Comparison of ENCODE assay signal across 13 mouse cellular contexts in the genomic region with DNA sequence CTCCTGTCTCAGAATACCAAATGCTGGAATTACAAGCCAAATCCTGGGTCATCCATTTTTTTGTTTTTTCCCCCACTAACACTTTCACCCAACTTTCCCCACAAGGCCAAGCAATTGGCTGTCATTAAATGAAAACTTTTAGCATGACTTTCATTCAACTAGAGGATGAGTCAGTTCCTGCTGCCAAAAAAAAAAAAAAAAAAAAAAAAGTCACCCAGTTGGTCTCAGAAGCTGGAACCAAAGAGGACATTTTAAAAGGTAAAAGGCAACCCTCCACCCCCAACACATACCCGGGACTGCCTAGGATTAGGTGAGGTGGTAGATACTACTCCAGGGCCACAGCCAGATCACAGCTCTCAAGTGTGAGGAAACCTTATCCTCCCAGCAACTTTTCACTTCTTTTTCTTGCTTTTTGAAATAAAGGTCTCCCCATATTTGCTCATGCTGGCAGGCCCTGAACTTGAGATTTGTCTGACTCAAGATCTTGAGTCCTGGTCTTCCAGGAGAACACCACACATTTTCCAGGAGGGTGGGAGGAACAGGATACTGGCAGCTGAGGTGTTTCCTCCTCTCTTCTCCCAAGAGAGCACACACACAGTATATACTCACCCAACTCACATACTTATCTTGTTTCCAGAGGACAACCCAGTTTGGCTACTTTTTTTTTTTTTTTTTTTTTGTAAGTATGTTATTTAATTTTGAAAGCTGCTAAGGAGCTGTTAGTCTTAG. TPM values are rescaled to one million over a fixed set of nuclear protein-coding genes. Genes with fewer than 3 reads are reported as not detected.
A peak's percentile ranks its signal among the peaks of the same experiment; 100 is the strongest.
DNase-seq lines count a peak whose midpoint lies in the region; ATAC-seq and TF ChIP-seq lines count a peak whose summit lies in the region.
"Had no signal": no experiment of that assay in that cellular context is flagged by ENCODE, and none has a peak within 500 bp of the region (broad histone marks: within the 10 kb centered on the region; RNA-seq: fewer than 3 reads in every experiment).

No protein-coding gene starts in this region.

- H3K4me2 ChIP-seq in limb, embryonic 13.5 days (replicated peaks): peak overlapping the region; percentile 89

- H3K36me3 ChIP-seq in erythroblast, embryonic 14.5 days (ENCODE audit: control insufficient read depth): peaks cover 62% of the 10 kb centered on the region
- peaks cover 13% of the 10 kb centered on the region for H3K36me3 ChIP-seq in limb, embryonic 13.5 days
- H3K36me3 ChIP-seq in limb, embryonic 10.5 days: peaks cover 30% of the 10 kb centered on the region
- H3K36me3 ChIP-seq in macrophage (ENCODE audit: inconsistent target): no peaks in the 10 kb centered on the region
- H3K36me3 ChIP-seq: embryonic facial prominence, embryonic 12.5 days; midbrain, embryonic 12.5 days had no signal

- peaks cover 88% of the 10 kb centered on the region for H3K79me2 ChIP-seq in macrophage (ENCODE audit: inconsistent target)

- H3K4me3 ChIP-seq in erythroblast, embryonic 14.5 days (replicated peaks): peak overlapping the region; percentile 28
- H3K4me3 ChIP-seq in limb, embryonic 13.5 days: no peak overlapping the region
- H3K4me3 ChIP-seq in limb, embryonic 10.5 days: no peak overlapping the region
- peak overlapping the region; percentile 80 for H3K4me3 ChIP-seq in embryonic fibroblast, embryonic 13.5 days (ENCODE audit: insufficient read depth, low read length)
- H3K4me3 ChIP-seq in macrophage (ENCODE audit: inconsistent target): no peak overlapping the region
- H3K4me3 ChIP-seq: embryonic facial prominence, embryonic 12.5 days; midbrain, embryonic 12.5 days had no signal

- no peak overlapping the region for H3K9ac ChIP-seq in limb, embryonic 13.5 days
- H3K9ac ChIP-seq: midbrain, embryonic 12.5 days had no signal

- H3K4me1 ChIP-seq in erythroblast, embryonic 14.5 days (ENCODE audit: control insufficient read depth): peaks cover 90% of the 10 kb centered on the region
- peaks cover 83% of the 10 kb centered on the region for H3K4me1 ChIP-seq in limb, embryonic 13.5 days
- peaks cover 71% of the 10 kb centered on the region for H3K4me1 ChIP-seq in limb, embryonic 10.5 days
- H3K4me1 ChIP-seq in embryonic fibroblast, embryonic 13.5 days (ENCODE audit: control insufficient read depth, insufficient read depth, low read length): peaks cover 26% of the 10 kb centered on the region

- H3K27me3 ChIP-seq in erythroblast, embryonic 14.5 days (ENCODE audit: control insufficient read depth): no peaks in the 10 kb centered on the region
- H3K27me3 ChIP-seq in limb, embryonic 13.5 days: no peaks in the 10 kb centered on the region
- no peaks in the 10 kb centered on the region for H3K27me3 ChIP-seq in limb, embryonic 10.5 days (ENCODE audit: low read depth, poor library complexity, severe bottlenecking)
- H3K27me3 ChIP-seq: embryonic facial prominence, embryonic 12.5 days; midbrain, embryonic 12.5 days had no signal

- ATAC-seq in erythroblast, adult 5-6 weeks (replicated peaks; ENCODE audit: low FRiP score, poor library complexity, severe bottlenecking): no peak
- no peak for ATAC-seq in limb, embryonic 13.5 days (ENCODE audit: low FRiP score, low read depth)
- ATAC-seq: inflammation-experienced regulatory T-cells, adult 6 months had no signal

- WGBS in limb, embryonic 13.5 days: 52% methylated on average over 1 of the region's 1 CpGs
- 68% methylated on average over 1 of the region's 1 CpGs for WGBS in limb, embryonic 10.5 days
- WGBS in macrophage (ENCODE audit: missing documents): 47% methylated on average over 1 of the region's 1 CpGs

- no peak for TF ChIP-seq CTCF in embryonic fibroblast, embryonic 13.5 days (IDR thresholded peaks at IDR 0.05; ENCODE audit: borderline replicate concordance, insufficient read depth, low read length)

- H3K27ac ChIP-seq in limb, embryonic 13.5 days: no peak overlapping the region
- H3K27ac ChIP-seq in limb, embryonic 10.5 days: no peak overlapping the region
- peak overlapping the region; percentile 93 for H3K27ac ChIP-seq in embryonic fibroblast, embryonic 13.5 days (ENCODE audit: insufficient read depth, low read length)
- peak overlapping the region; percentile 29 for H3K27ac ChIP-seq in macrophage
- H3K27ac ChIP-seq: embryonic facial prominence, embryonic 12.5 days; midbrain, embryonic 12.5 days had no signal

- TF ChIP-seq POLR2A in embryonic fibroblast, embryonic 13.5 days (IDR thresholded peaks at IDR 0.05; ENCODE audit: low read depth, low read length): no peak

- no peak for DNase-seq in limb, embryonic 10.5 days (ENCODE audit: low spot score)
- no peak for DNase-seq in gastrocnemius, postnatal 4 days (ENCODE audit: low spot score in 2 of 2)
- no peak for DNase-seq in urinary bladder, postnatal 10 days (ENCODE audit: low spot score)
- DNase-seq: B cell, adult 2 months; cerebellum, adult 11 months had no signal

- no peaks in the 10 kb centered on the region for H3K9me3 ChIP-seq in erythroblast, embryonic 14.5 days (ENCODE audit: control insufficient read depth, low read length)
- H3K9me3 ChIP-seq in limb, embryonic 13.5 days: no peaks in the 10 kb centered on the region
- no peaks in the 10 kb centered on the region for H3K9me3 ChIP-seq in limb, embryonic 10.5 days (replicated peaks)
- H3K9me3 ChIP-seq: embryonic facial prominence, embryonic 12.5 days; midbrain, embryonic 12.5 days had no signal

RNA-seq across cellular contexts. Expression of a gene that starts 4.0 kb away (rescaled TPM):
- 86.9 and 109 TPM in 2 replicates for polyA plus RNA-seq in erythroblast, embryonic 14.5 days (2012)
- total RNA-seq in erythroblast, adult 5-6 weeks (2015; ENCODE audit: low replicate concordance): 42.0 and 55.3 TPM in 2 replicates
- 45.1 and 45.4 TPM in 2 replicates for total RNA-seq in erythroblast, adult 5-6 weeks (2017; ENCODE audit: low replicate concordance)
- polyA plus RNA-seq in limb, embryonic 13.5 days (2015; fragmentation: Nextera tagmentation; extraction: Ambion mirVana): 270 and 300 TPM in 2 replicates
- polyA plus RNA-seq in limb, embryonic 10.5 days (2016; fragmentation: Nextera tagmentation; extraction: Ambion mirVana): 253 and 285 TPM in 2 replicates
- 446 and 575 TPM in 2 replicates for polyA plus RNA-seq in embryonic fibroblast, embryonic 13.5 days (2011; ENCODE audit: insufficient read length, low read depth, missing spikeins)
- total RNA-seq in macrophage (2018; cell fraction: chromatin; rRNA removed): 100 to 1,000 TPM in 2 of 26 experiments, 10 to 100 TPM in 24; 30.6 to 199 (median 65.0) TPM
- total RNA-seq in macrophage (2018; cell fraction: cytosol; rRNA removed): 100 to 1,000 TPM; 111 to 157 (median 131) TPM
- total RNA-seq in macrophage (2018; cell fraction: nucleus; rRNA removed): 100 to 1,000 TPM in 1 of 26 experiments, 10 to 100 TPM in 25; 56.6 to 111 (median 76.5) TPM
- polyA plus RNA-seq in macrophage (2018): 117 to 186 TPM (median 183 TPM) in 3 replicates
- total RNA-seq in gastrocnemius, postnatal 4 days (2021): 100 to 1,000 TPM; 133 to 160 TPM

RNA-seq across cellular contexts. Expression of a gene that starts 23.5 kb away (rescaled TPM):
- polyA plus RNA-seq in erythroblast, embryonic 14.5 days (2012): 17.8 and 48.0 TPM in 2 replicates
- total RNA-seq in erythroblast, adult 5-6 weeks (2015; ENCODE audit: low replicate concordance): 50.7 and 81.1 TPM in 2 replicates
- total RNA-seq in erythroblast, adult 5-6 weeks (2017; ENCODE audit: low replicate concordance): 115 and 133 TPM in 2 replicates
- 422 and 454 TPM in 2 replicates for polyA plus RNA-seq in limb, embryonic 13.5 days (2015; fragmentation: Nextera tagmentation; extraction: Ambion mirVana)
- polyA plus RNA-seq in limb, embryonic 10.5 days (2016; fragmentation: Nextera tagmentation; extraction: Ambion mirVana): 446 and 467 TPM in 2 replicates
- 328 and 347 TPM in 2 replicates for polyA plus RNA-seq in embryonic fibroblast, embryonic 13.5 days (2011; ENCODE audit: insufficient read length, low read depth, missing spikeins)
- 10 to 100 TPM in 25 of 26 experiments, 1 to 10 TPM in 1; 9.3 to 72.1 (median 34.4) TPM for total RNA-seq in macrophage (2018; cell fraction: chromatin; rRNA removed)
- 100 to 1,000 TPM; 134 to 274 (median 165) TPM for total RNA-seq in macrophage (2018; cell fraction: cytosol; rRNA removed)
- 10 to 100 TPM; 30.4 to 70.0 (median 47.1) TPM for total RNA-seq in macrophage (2018; cell fraction: nucleus; rRNA removed)
- 201 to 248 TPM (median 241 TPM) in 3 replicates for polyA plus RNA-seq in macrophage (2018)
- total RNA-seq in gastrocnemius, postnatal 4 days (2021): 100 to 1,000 TPM; 191 to 212 TPM

RNA-seq across cellular contexts. Expression of a gene that starts 23.7 kb away (rescaled TPM):
- polyA plus RNA-seq in erythroblast, embryonic 14.5 days (2012): 8.4 and 11.7 TPM in 2 replicates
- total RNA-seq in erythroblast, adult 5-6 weeks (2015; ENCODE audit: low replicate concordance): 5.6 and 6.7 TPM in 2 replicates
- total RNA-seq in erythroblast, adult 5-6 weeks (2017; ENCODE audit: low replicate concordance): 11.3 and 11.8 TPM in 2 replicates
- 9.5 and 10.0 TPM in 2 replicates for polyA plus RNA-seq in limb, embryonic 13.5 days (2015; fragmentation: Nextera tagmentation; extraction: Ambion mirVana)
- 18.9 and 19.4 TPM in 2 replicates for polyA plus RNA-seq in limb, embryonic 10.5 days (2016; fragmentation: Nextera tagmentation; extraction: Ambion mirVana)
- polyA plus RNA-seq in embryonic fibroblast, embryonic 13.5 days (2011; ENCODE audit: insufficient read length, low read depth, missing spikeins): 2.0 and 2.2 TPM in 2 replicates
- 10 to 100 TPM in 2 of 26 experiments, 1 to 10 TPM in 24; 1.4 to 11.2 (median 6.7) TPM for total RNA-seq in macrophage (2018; cell fraction: chromatin; rRNA removed)
- total RNA-seq in macrophage (2018; cell fraction: cytosol; rRNA removed): 1 to 10 TPM; 2.6 to 8.3 (median 4.4) TPM
- total RNA-seq in macrophage (2018; cell fraction: nucleus; rRNA removed): 10 to 100 TPM in 1 of 26 experiments, 1 to 10 TPM in 25; 1.5 to 14.1 (median 5.7) TPM
- polyA plus RNA-seq in macrophage (2018): 3.7 to 5.2 TPM (median 4.7 TPM) in 3 replicates
- total RNA-seq in gastrocnemius, postnatal 4 days (2021): 1 to 10 TPM; 1.3 to 1.6 TPM

Comparison
In these comparisons a context has a peak if more than half of its experiments do, and no peak if none do; other contexts are left out.
1. H3K4me3 ChIP-seq: peak in erythroblast, embryonic 14.5 days (single experiment) and embryonic fibroblast, embryonic 13.5 days (single experiment); none in limb, embryonic 13.5 days (single experiment), limb, embryonic 10.5 days (single experiment) and macrophage (single experiment).
2. H3K27ac ChIP-seq: peak in embryonic fibroblast, embryonic 13.5 days (single experiment) and macrophage (single experiment); none in limb, embryonic 13.5 days (single experiment) and limb, embryonic 10.5 days (single experiment).